Mouse (Mus musculus) neural tube, embryonic 11.5 days (tissue): ENCODE data around the gene Crim1. TPM values are rescaled to one million over a fixed set of nuclear protein-coding genes. Genes with fewer than 3 reads are reported as not detected.

Experiments used
- ATAC-seq: fragments of 200-750 bp; cut with Nextera tagmentation; 2 replicates; pipeline ENCODE4 v1.8.0; 2017; ENCODE audit warnings: moderate number of reproducible peaks, mild to moderate bottlenecking, moderate TSS enrichment, moderate library complexity; ENCODE audit not compliant: insufficient read depth, low FRiP score, low TSS enrichment
- DNase-seq: peaks from one replicate; pipeline ENCODE4 v3.0.0-alpha.2; 2015; ENCODE audit warnings: low spot score
- H3K27ac ChIP-seq: fragments of 300-500 bp; sonication (generic); 2 replicates; pipeline ENCODE4 v1.5.1; 2014; ENCODE audit warnings: low read depth, mild to moderate bottlenecking, low read length
- H3K27me3 ChIP-seq: fragments of 300-500 bp; sonication (generic); 2 replicates; pipeline ENCODE4 v1.6.1; 2014; ENCODE audit warnings: mild to moderate bottlenecking, low read length, mixed read lengths; ENCODE audit not compliant: control insufficient read depth, insufficient read depth
- H3K36me3 ChIP-seq: fragments of 300-500 bp; sonication (generic); 2 replicates; pipeline ENCODE4 v1.6.1; 2014; ENCODE audit warnings: mild to moderate bottlenecking, low read length, moderate library complexity, mixed read lengths; ENCODE audit not compliant: control insufficient read depth, insufficient read depth
- H3K4me1 ChIP-seq: fragments of 300-500 bp; sonication (generic); 2 replicates; pipeline ENCODE4 v1.6.1; 2014; ENCODE audit warnings: low read length, mixed read lengths; ENCODE audit not compliant: control insufficient read depth, insufficient read depth
- H3K4me2 ChIP-seq: fragments of 300-500 bp; sonication (generic); 2 replicates; pipeline ENCODE4 v1.6.1; 2014; ENCODE audit warnings: low read depth, mild to moderate bottlenecking, moderate library complexity
- H3K4me3 ChIP-seq: fragments of 300-500 bp; sonication (generic); 2 replicates; pipeline ENCODE4 v1.5.1; 2014; ENCODE audit warnings: low read depth, low read length
- H3K9ac ChIP-seq: fragments of 300-500 bp; sonication (generic); 2 replicates; pipeline ENCODE4 v1.6.1; 2014; ENCODE audit warnings: mild to moderate bottlenecking, low read length
- H3K9me3 ChIP-seq: fragments of 300-500 bp; sonication (generic); 2 replicates; pipeline ENCODE4 v1.6.1; 2016; ENCODE audit warnings: low read length; ENCODE audit not compliant: control insufficient read depth
- whole genome bisulfite sequencing: fragments of 180-500 bp; shearing (Covaris S2); extraction: QIAGEN DNeasy Blood & Tissue Kit; methylation state at CpG from one replicate; pipeline ENCODE4 v1.1.7; 2014; 5-methylcytosine and 5-hydroxymethylcytosine counted together
- polyA plus RNA-seq: library from polyadenylated mRNA; unstranded; fragments of >200 nt; fragmentation: Nextera tagmentation; extraction: Ambion mirVana; gene quantifications from 2 replicates; pipeline ENCODE4 v1.2.1, GENCODE M21; 2014

The Crim1 gene
- 5.6 and 7.9 TPM in 2 replicates for polyA plus RNA-seq

DNA sequence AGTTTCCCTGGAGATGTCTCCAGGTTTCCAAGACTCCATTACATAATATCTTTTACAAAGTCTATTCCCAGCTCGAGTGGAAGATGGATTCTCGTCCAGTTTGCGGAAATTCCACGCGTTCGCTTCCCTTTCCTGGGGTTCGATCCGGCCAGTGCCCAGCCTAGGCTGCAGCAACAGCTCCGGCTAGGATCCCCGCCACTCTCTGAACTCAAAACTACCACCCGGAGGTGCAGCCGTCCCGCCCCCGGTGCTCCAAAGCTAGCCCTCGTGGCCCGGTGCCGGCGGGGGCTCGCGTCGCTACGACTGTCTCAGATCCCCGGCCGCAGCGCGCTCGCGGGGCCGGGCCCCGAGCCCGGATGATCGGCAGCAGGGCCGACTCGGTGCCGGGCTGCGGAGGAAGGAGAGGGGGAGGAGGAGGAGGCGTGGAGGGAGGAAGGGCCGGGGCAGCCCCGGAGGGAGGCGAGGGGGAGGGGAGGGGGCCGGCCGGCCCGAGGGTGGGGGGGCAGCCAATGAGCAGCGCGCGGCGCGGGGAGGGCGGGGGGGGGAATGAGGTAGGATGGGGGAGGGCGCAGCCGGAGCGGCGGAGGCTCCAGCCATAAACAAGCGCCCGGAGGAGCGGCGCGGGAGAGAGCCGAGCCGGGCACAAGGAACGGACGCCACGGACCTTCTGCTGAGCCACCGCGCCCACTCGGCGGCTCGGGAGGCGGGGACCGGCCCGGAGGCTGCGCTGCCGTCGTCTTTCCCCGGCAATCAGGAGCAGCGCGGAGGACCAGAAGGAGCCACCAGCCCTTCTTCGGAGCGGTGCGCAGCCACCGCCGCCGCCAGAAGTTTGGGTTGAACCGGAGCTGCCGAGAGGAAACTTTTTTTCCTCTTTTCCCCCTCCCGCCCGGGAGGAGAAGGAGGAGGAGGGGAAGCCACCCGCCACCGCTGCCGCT, at the start of gene Crim1:
Gene Crim1 (plus strand): TSS at position 623 of the 935 bp plus-strand sequence.
- Histone ChIP-seq H3K4me3 (peak within 1 kb of the TSS; percentile 86), H3K9ac (peak within 1 kb of the TSS; percentile 81), H3K9me3 (no peaks in the 10 kb centered on the region), H3K36me3 (no peaks in the 10 kb centered on the region), H3K27me3 (0 out of 2 replicates have a peak, but pooled peaks cover 5% of the 10 kb centered on the region), H3K4me1 (peaks cover 12% of the 10 kb centered on the region), H3K4me2 (peak within 1 kb of the TSS; percentile 99), H3K27ac (peak within 1 kb of the TSS; percentile 87)
- ATAC-seq (peak; percentile 82), DNase-seq (peak; percentile 85)
- 0% methylated on average over 63 of the region's 90 CpGs for WGBS

DNA sequence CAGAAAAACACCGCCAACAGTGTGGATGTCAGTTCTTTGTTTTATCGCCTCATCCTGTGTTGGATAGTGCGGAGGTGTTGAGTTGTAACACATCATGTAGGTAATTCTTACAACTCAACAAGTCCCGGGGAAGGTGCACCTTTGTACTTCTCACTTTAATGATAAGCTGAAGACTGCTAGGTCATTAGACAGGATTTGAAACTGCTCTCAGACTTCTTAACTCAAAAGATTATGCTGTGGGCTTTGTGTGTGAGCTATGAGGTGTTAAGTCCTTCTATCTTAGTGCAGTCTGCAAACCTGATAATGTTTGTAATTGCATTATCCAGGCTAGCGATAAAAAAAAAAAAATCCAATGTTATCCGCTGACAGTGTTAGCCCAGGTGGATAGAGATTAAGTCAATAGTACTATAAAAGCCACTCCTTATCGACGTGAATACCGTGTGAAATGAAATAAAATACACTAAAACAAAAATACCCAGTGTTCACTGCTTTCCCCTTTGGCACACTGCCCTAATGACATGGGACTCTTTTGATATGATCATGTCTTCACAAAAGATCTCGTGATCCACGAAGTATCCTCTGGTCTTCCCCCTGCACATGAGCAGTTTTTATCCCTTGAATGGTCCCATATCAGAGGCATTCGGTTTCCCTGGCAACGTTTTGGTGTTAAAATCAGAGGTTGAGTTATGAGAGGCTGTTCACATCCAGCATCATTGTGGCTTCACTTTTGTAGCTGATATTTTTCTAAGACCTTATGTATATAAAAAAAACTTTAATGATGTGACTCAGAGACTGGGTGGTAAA, 48.4 kb upstream of the Crim1 start:
- ATAC-seq (no peak), DNase-seq (no peak)
- WGBS, result 88% methylated on average over 13 of the region's 13 CpGs
- Histone ChIP-seq H3K9me3 (no peaks in the 10 kb centered on the region), H3K4me3 (no peak overlapping the region), H3K4me1 (no peaks in the 10 kb centered on the region), H3K36me3 (no peaks in the 10 kb centered on the region), H3K9ac (no peak overlapping the region), H3K27ac (no peak overlapping the region), H3K27me3 (no peaks in the 10 kb centered on the region), H3K4me2 (no peak overlapping the region)

DNA sequence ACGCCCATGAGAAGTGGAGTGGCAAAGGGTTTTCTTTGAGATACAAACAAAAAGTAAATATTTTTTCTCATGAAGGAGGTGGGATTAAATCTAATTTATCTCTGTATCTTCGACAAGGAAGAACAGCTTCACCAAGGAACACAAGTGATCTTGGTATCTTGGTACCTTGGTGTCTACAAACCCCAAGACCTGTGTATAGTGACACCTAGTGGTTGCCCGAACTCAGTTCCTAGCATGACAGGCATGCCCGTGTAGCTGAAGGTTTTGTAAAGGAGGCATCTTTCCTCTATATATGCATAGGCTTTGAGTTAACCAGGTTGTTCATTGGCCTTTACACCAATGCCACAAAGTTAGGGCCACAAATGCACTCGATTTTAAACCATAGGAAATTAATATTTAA, 36.8 kb upstream of the Crim1 start:
- H3K4me3 ChIP-seq, result no peak overlapping the region
- peak; percentile 76 for ATAC-seq
- DNase-seq, result peak; percentile 45
- no peak overlapping the region for H3K27ac ChIP-seq
- no peak overlapping the region for H3K9ac ChIP-seq
- no peaks in the 10 kb centered on the region for H3K4me1 ChIP-seq
- no peaks in the 10 kb centered on the region for H3K9me3 ChIP-seq
- H3K27me3 ChIP-seq, result no peaks in the 10 kb centered on the region
- H3K4me2 ChIP-seq, result no peak overlapping the region
- H3K36me3 ChIP-seq, result no peaks in the 10 kb centered on the region
- WGBS, result 34% methylated on average over 5 of the region's 5 CpGs

DNA sequence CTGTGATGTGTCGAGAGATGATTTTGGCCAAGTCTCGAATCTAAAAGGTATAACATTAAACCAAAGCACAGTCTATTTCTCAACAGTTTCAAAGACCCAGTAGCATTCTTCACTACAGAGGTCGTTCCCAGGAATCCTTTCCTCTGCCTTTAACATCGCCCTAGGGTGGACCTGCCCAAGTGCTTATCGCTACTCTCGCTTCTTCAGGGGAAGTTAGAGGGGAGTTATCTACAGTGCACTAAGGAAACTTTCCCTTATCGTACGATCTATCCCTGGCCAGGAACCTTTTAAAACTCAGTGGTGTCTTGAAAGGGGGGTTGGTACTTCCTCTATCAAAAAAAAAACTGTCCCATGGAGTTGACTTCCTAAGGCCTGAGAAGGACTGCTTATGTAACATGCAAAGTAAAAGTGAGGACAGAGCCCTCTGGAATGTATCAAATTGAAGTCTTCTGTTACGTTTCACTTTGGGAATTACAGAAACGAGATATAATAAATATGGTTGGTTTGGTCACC, 36.3 kb upstream of the Crim1 start:
- no peak overlapping the region for H3K4me3 ChIP-seq
- DNase-seq, result no peak
- no peak overlapping the region for H3K27ac ChIP-seq
- H3K9ac ChIP-seq, result no peak overlapping the region
- H3K4me2 ChIP-seq, result no peak overlapping the region
- H3K27me3 ChIP-seq, result no peaks in the 10 kb centered on the region
- 84% methylated on average over 10 of the region's 10 CpGs for WGBS
- H3K36me3 ChIP-seq, result no peaks in the 10 kb centered on the region
- no peak for ATAC-seq
- H3K4me1 ChIP-seq, result no peaks in the 10 kb centered on the region
- H3K9me3 ChIP-seq, result no peaks in the 10 kb centered on the region

DNA sequence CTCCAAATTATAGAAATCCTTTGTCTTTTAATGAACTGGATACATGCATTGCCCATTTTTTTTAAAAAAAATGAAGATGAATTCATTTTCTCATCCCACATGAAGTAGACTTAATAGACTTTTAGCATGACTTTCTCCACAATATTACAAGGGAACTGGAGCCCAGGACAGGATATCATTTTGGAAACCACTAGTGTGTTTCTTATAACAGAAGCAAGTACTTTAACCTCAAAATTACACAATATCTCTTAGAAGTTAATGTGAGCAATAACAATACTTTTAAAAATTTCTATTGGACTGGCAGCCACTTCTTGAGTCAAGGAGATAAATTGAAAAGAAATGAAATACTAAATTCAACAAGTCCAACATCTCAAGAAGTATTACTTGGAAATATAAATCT, 34.2 kb upstream of the Crim1 start:
- no peak for ATAC-seq
- no peak for DNase-seq
- no peaks in the 10 kb centered on the region for H3K4me1 ChIP-seq
- no peak overlapping the region for H3K9ac ChIP-seq
- H3K36me3 ChIP-seq, result no peaks in the 10 kb centered on the region
- H3K4me2 ChIP-seq, result no peak overlapping the region
- H3K27ac ChIP-seq, result no peak overlapping the region
- H3K4me3 ChIP-seq, result no peak overlapping the region
- no peaks in the 10 kb centered on the region for H3K9me3 ChIP-seq
- H3K27me3 ChIP-seq, result no peaks in the 10 kb centered on the region

DNA sequence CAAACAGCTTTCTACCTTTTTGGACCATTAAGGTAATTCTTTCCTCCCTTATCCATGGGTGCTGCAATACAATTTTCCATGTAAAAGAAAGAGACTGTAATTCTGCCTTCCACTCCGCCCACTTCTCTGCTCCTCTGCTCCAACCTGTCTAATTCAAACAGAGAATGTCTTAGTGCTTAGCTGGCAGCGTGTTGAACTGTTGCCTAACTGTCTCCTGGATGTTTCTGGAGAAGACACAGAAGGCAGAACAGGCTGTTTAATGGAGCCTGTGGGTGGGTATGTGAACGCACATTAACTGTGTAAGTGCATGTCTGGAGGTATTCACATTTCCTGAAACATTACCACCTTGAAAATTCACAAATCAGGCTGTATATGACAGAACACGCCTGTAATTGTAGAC, 33.5 kb upstream of the Crim1 start:
- ATAC-seq (no peak), DNase-seq (no peak)
- no peaks in the 10 kb centered on the region for H3K9me3 ChIP-seq
- no peaks in the 10 kb centered on the region for H3K4me1 ChIP-seq
- no peak overlapping the region for H3K4me3 ChIP-seq
- no peak overlapping the region for H3K4me2 ChIP-seq
- H3K27me3 ChIP-seq, result no peaks in the 10 kb centered on the region
- H3K27ac ChIP-seq, result no peak overlapping the region
- WGBS, result 84% methylated on average over 4 of the region's 4 CpGs
- no peak overlapping the region for H3K9ac ChIP-seq
- H3K36me3 ChIP-seq, result no peaks in the 10 kb centered on the region

DNA sequence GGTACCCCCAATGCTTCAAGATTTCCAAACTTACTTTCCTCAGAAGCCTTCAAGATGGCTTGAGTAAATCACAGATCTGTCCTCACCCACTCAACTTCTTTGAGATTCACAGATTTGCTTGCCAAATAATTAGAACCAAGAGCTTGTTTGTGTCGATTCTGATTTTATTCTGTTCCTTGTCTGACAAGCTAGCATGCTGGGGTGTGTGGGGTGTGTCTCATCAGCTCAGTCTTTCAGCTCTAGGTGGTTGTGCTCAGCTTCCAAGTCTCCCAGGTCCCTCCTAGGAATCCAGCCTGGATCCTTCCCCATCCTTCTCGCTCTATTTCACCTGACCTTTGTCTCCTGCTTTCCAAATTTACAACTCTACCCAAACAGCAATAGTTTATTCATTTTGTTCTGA, 27.7 kb upstream of the Crim1 start:
- no peak for ATAC-seq
- Histone ChIP-seq H3K9me3 (no peaks in the 10 kb centered on the region), H3K27me3 (no peaks in the 10 kb centered on the region), H3K4me3 (no peak overlapping the region), H3K36me3 (no peaks in the 10 kb centered on the region), H3K27ac (no peak overlapping the region), H3K9ac (no peak overlapping the region), H3K4me2 (no peak overlapping the region), H3K4me1 (no peaks in the 10 kb centered on the region)
- no peak for DNase-seq
- 78% methylated on average over 2 of the region's 2 CpGs for WGBS

DNA sequence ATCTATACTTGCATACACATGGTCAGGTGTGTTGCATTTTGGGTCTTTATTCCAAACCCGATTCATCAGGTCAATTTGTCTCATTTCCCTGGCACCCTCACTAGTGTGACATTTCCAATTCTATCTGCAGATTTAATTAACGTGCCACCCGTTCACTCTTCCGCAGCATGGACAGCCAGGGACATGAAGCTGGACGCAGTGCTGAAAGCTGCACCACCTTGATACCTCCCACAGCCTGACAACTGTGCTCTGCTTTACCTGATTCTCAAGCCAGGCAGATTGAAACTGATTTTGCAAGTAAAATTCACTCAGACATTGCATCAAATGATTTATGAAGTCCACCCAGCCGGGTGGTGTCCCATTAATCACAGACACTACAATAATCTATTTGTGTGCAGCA, 19.3 kb upstream of the Crim1 start:
- ATAC-seq (peak; percentile 23; the same call in 1 of the 2 replicates), DNase-seq (no peak)
- Histone ChIP-seq H3K4me3 (no peak overlapping the region), H3K36me3 (no peaks in the 10 kb centered on the region), H3K4me1 (no peaks in the 10 kb centered on the region), H3K9me3 (no peaks in the 10 kb centered on the region), H3K27me3 (no peaks in the 10 kb centered on the region), H3K9ac (no peak overlapping the region), H3K27ac (no peak overlapping the region), H3K4me2 (no peak overlapping the region)
- WGBS, result 79% methylated on average over 6 of the region's 6 CpGs
